Mouse (Mus musculus) myocyte (in vitro differentiated cells): ENCODE data around the gene Pan3. TPM values are rescaled to one million over a fixed set of nuclear protein-coding genes. Genes with fewer than 3 reads are reported as not detected.

Experiments used
- H3K27me3 ChIP-seq: one replicate; pipeline ENCODE4 v1.6.1; 2011; ENCODE audit not compliant: control insufficient read depth, insufficient read depth, insufficient read length
- H3K36me3 ChIP-seq: one replicate; pipeline ENCODE4 v1.6.1; 2011; ENCODE audit not compliant: control insufficient read depth, insufficient read depth
- H3K4me2 ChIP-seq: one replicate; pipeline ENCODE4 v1.6.1; 2011; ENCODE audit warnings: low read depth, control low read depth
- H3K4me3 ChIP-seq: one replicate; pipeline ENCODE4 v1.5.1; 2011; ENCODE audit warnings: mild to moderate bottlenecking, control low read depth, moderate library complexity
- H3K79me2 ChIP-seq: one replicate; pipeline ENCODE4 v1.6.1; 2011; ENCODE audit not compliant: control insufficient read depth, insufficient read depth
- H3ac ChIP-seq: one replicate; pipeline ENCODE4 v1.6.1; 2011; ENCODE audit not compliant: control insufficient read depth, insufficient read length
- CEBPB ChIP-seq: IDR thresholded peaks from 2 replicates; pipeline ENCODE4 v1.6.1; 2011; ENCODE audit warnings: mild to moderate bottlenecking, moderate library complexity; ENCODE audit not compliant: poor library complexity, insufficient read depth, severe bottlenecking
- E2F4 ChIP-seq: IDR thresholded peaks from one replicate; pipeline ENCODE4 v1.6.1; 2011; ENCODE audit warnings: mild to moderate bottlenecking, control low read depth, moderate library complexity; ENCODE audit not compliant: insufficient read depth
- MAX ChIP-seq: IDR thresholded peaks from one replicate; pipeline ENCODE4 v1.6.1; 2011; ENCODE audit warnings: low read depth, mild to moderate bottlenecking, control low read depth
- MYOD1 ChIP-seq, 3 experiments: IDR thresholded peaks; one replicate each; pipeline ENCODE4 v1.6.1; 2011; ENCODE audit warnings: control low read depth in 2 of 3, low read depth in 2 of 3, mild to moderate bottlenecking in 2 of 3, moderate library complexity in 1 of 3; ENCODE audit not compliant: insufficient read length in 2 of 3, control insufficient read depth in 1 of 3
- MYOG ChIP-seq, 3 experiments: IDR thresholded peaks; one replicate each; pipeline ENCODE4 v1.6.1; 2011; ENCODE audit warnings: control low read depth in 2 of 3, low read depth in 2 of 3, mild to moderate bottlenecking in 2 of 3; ENCODE audit not compliant: insufficient read length in 2 of 3, control insufficient read depth in 1 of 3, insufficient read depth in 1 of 3
- POLR2A ChIP-seq: IDR thresholded peaks from one replicate; pipeline ENCODE4 v1.6.1; 2011; ENCODE audit warnings: low read depth, mild to moderate bottlenecking, control low read depth, moderate library complexity; ENCODE audit not compliant: insufficient read length
- POLR2AphosphoS2 ChIP-seq: IDR thresholded peaks from one replicate; pipeline ENCODE4 v1.6.1; 2011; ENCODE audit warnings: low read depth, control low read depth; ENCODE audit not compliant: insufficient read length
- REST ChIP-seq: IDR thresholded peaks from one replicate; pipeline ENCODE4 v1.6.1; 2011; ENCODE audit warnings: mild to moderate bottlenecking, control low read depth, moderate library complexity; ENCODE audit not compliant: insufficient read depth, insufficient read length
- SRF ChIP-seq: IDR thresholded peaks from one replicate; pipeline ENCODE4 v1.6.1; 2011; ENCODE audit warnings: low read depth; ENCODE audit not compliant: control insufficient read depth, insufficient read length
- TCF12 ChIP-seq: IDR thresholded peaks from one replicate; pipeline ENCODE4 v1.6.1; 2011; ENCODE audit warnings: mild to moderate bottlenecking, control low read depth; ENCODE audit not compliant: poor library complexity, insufficient read depth, severe bottlenecking
- TCF3 ChIP-seq: IDR thresholded peaks from one replicate; pipeline ENCODE4 v1.6.1; 2011; ENCODE audit warnings: low read depth, control low read depth; ENCODE audit not compliant: insufficient read length
- USF1 ChIP-seq: IDR thresholded peaks from one replicate; pipeline ENCODE4 v1.6.1; 2011; ENCODE audit warnings: low read depth, mild to moderate bottlenecking, control low read depth, moderate library complexity
- polyA plus RNA-seq: library from polyadenylated mRNA; unstranded; fragments of >200 nt; fragmentation: generic; extraction: Trizol; gene quantifications from one replicate; pipeline ENCODE4 v1.2.1, GENCODE M21; 2012; ENCODE audit warnings: missing spikeins

Gene Pan3
- polyA plus RNA-seq, 1 experiment: 10.9 TPM

DNA sequence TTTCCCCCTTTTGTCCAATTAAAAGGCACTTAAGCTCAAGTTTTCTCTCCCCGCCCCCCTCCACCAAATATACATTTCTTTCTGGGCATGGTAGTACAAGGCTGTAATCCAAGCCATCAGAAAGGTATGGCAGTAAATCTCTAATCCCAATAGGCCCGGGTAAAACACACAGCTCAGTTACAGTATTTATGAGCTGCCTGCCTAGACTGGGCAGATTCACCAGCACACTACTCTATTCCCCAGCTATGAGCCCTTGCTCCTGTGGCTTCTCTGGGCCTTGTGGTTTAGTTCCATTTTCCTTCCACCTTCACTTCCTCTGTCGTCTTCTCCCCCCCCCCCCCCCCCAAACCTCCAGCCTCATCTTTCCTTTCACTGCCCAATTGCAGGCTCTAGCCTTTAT is 67.8 kb downstream of the Pan3 start:
- H3K36me3 ChIP-seq: no peaks in the 10 kb centered on the region
- no peaks in the 10 kb centered on the region for H3K79me2 ChIP-seq
- H3K4me3 ChIP-seq: no peak overlapping the region
- H3K27me3 ChIP-seq: no peaks in the 10 kb centered on the region
- no peak for TF ChIP-seq MYOD1 (IDR thresholded peaks at IDR 0.05; ENCODE audit: control insufficient read depth in 1 of 3, insufficient read length in 2 of 3, low read depth in 2 of 3)
- TF ChIP-seq TCF12: no peak
- no peak for TF ChIP-seq POLR2A
- TF ChIP-seq MYOG (IDR thresholded peaks at IDR 0.05; ENCODE audit: control insufficient read depth in 1 of 3, insufficient read depth in 1 of 3, insufficient read length in 2 of 3, low read depth in 2 of 3): no peak
- no peak for TF ChIP-seq CEBPB
- no peak for TF ChIP-seq SRF
- no peak for TF ChIP-seq E2F4
- no peak for TF ChIP-seq REST
- H3K4me2 ChIP-seq: no peak overlapping the region
- H3ac ChIP-seq: no peak overlapping the region

DNA sequence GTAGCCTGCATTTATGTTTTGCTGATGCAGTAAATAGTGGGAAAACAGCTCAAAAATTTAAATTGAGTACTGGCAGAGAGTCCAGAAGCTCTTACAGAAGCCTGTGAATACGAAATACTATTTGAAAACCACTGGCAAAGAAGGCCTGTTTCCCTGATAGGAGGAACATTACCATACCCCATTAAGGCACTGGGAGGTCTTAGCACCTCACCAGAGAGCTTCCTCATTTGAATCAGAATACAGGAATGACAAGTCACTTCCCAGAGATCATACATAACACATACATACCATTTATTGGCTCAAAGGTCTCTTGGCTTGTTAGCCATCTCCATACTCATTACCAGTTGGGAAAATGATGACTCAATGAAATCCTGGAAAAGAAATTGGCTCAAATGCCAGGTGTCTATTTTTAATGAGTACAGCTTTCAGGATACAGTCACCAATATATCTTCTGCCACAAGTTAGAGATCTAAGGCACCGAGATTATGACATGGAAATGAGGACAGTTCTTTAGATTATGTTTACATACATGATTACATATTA is 71.6 kb downstream of the Pan3 start:
- H3K36me3 ChIP-seq: no peaks in the 10 kb centered on the region
- no peaks in the 10 kb centered on the region for H3K27me3 ChIP-seq
- H3K79me2 ChIP-seq: no peaks in the 10 kb centered on the region
- H3K4me2 ChIP-seq: no peak overlapping the region
- no peak overlapping the region for H3K4me3 ChIP-seq
- TF ChIP-seq REST (no peak), MYOD1 (IDR thresholded peaks at IDR 0.05; ENCODE audit: control insufficient read depth in 1 of 3, insufficient read length in 2 of 3, low read depth in 2 of 3) (no peak), POLR2A (no peak), CEBPB (no peak), POLR2AphosphoS2 (no peak), TCF12 (no peak), E2F4 (no peak), TCF3 (no peak), MAX (no peak), MYOG (IDR thresholded peaks at IDR 0.05; ENCODE audit: control insufficient read depth in 1 of 3, insufficient read depth in 1 of 3, insufficient read length in 2 of 3, low read depth in 2 of 3) (no peak), SRF (no peak)
- no peak overlapping the region for H3ac ChIP-seq

- Histone ChIP-seq H3K4me3 (no peak overlapping the region), H3K79me2 (no peaks in the 10 kb centered on the region), H3K36me3 (no peaks in the 10 kb centered on the region), H3K4me2 (no peak overlapping the region), H3K27me3 (no peaks in the 10 kb centered on the region), H3ac (no peak overlapping the region)
- TF ChIP-seq USF1: no peak
- TF ChIP-seq TCF3: no peak
- no peak for TF ChIP-seq MYOG (IDR thresholded peaks at IDR 0.05; ENCODE audit: control insufficient read depth in 1 of 3, insufficient read depth in 1 of 3, insufficient read length in 2 of 3, low read depth in 2 of 3)
- no peak for TF ChIP-seq MAX
- TF ChIP-seq CEBPB: no peak
- TF ChIP-seq MYOD1 (IDR thresholded peaks at IDR 0.05; ENCODE audit: control insufficient read depth in 1 of 3, insufficient read length in 2 of 3, low read depth in 2 of 3): no peak
- no peak for TF ChIP-seq TCF12
- TF ChIP-seq POLR2A: no peak
- no peak for TF ChIP-seq REST
- no peak for TF ChIP-seq SRF
- no peak for TF ChIP-seq E2F4
- TF ChIP-seq POLR2AphosphoS2: no peak
Observed at GRCm38 (mm10) chr5:147502921-147503320, 73.0 kb downstream of the Pan3 start.

GRCm38 (mm10) chr5:147511350-147511749 is 81.4 kb downstream of the Pan3 start:
- no peak for TF ChIP-seq MYOD1 (IDR thresholded peaks at IDR 0.05; ENCODE audit: control insufficient read depth in 1 of 3, insufficient read length in 2 of 3, low read depth in 2 of 3)
- no peak for TF ChIP-seq MAX
- TF ChIP-seq CEBPB: no peak
- no peak for TF ChIP-seq E2F4
- no peak for TF ChIP-seq POLR2AphosphoS2
- no peak for TF ChIP-seq MYOG (IDR thresholded peaks at IDR 0.05; ENCODE audit: control insufficient read depth in 1 of 3, insufficient read depth in 1 of 3, insufficient read length in 2 of 3, low read depth in 2 of 3)
- TF ChIP-seq SRF: no peak
- no peak for TF ChIP-seq REST
- no peak for TF ChIP-seq TCF3
- TF ChIP-seq POLR2A: no peak
- TF ChIP-seq TCF12: no peak
- no peak for TF ChIP-seq USF1
- H3K79me2 ChIP-seq: peaks cover 35% of the 10 kb centered on the region
- H3K36me3 ChIP-seq: peaks cover 2% of the 10 kb centered on the region
- H3ac ChIP-seq: no peak overlapping the region
- no peak overlapping the region for H3K4me3 ChIP-seq
- no peak overlapping the region for H3K4me2 ChIP-seq
- H3K27me3 ChIP-seq: no peaks in the 10 kb centered on the region

DNA sequence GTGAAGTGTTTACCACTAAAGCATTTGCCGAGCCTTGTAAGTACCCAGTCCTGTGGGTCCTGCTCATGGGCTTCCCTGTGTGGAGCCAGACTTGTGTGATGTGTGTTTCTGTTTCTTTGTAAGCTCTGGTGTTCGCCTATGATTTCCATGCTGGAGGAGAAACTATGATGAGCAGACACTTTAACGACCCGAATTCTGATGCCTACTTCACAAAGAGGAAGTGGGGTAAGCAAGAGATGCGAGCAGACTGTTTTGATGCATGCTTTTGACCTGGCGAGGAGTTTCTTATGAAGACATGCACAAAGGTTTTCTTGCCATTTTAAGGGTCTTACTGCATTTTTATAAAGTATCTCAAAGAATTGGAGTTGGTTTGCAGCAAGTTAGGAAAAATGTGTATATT is 97.0 kb downstream of the Pan3 start:
- no peaks in the 10 kb centered on the region for H3K79me2 ChIP-seq
- no peak for TF ChIP-seq POLR2AphosphoS2
- no peak for TF ChIP-seq E2F4
- peaks cover 45% of the 10 kb centered on the region for H3K36me3 ChIP-seq
- H3K27me3 ChIP-seq: no peaks in the 10 kb centered on the region
- H3K4me2 ChIP-seq: no peak overlapping the region
- no peak overlapping the region for H3ac ChIP-seq
- H3K4me3 ChIP-seq: no peak overlapping the region
